Comparison of ENCODE assay signal across 15 mouse cellular contexts in the genomic region with DNA sequence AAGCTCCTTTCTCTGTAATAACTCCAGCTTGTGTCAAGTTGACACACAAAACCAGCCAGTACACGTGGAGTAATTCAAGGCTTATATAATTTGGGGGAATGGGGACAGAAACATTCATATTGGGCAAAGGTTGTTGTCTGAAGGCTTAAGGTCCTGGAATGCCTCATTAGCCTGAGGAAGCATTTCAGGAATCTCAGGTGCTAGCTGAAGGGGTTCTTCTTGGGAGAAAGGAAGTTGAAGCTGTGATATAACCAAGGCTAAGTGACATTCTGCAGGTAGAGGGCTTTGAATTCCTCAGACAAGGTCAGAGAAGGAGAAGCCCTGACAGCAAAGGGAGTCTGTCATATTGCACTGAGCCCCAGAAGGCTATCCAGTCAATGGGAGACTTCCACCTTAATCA.
"Had no signal": no experiment of that assay in that cellular context is flagged by ENCODE, and none has a peak within 500 bp of the region (broad histone marks: within the 10 kb centered on the region; RNA-seq: fewer than 3 reads in every experiment).

No protein-coding gene starts in this region.

- H3K27me3 ChIP-seq: neural tube, embryonic 15.5 days; stomach, embryonic 15.5 days had no signal

- H3K4me3 ChIP-seq: neural tube, embryonic 15.5 days; stomach, embryonic 15.5 days had no signal

- H3K36me3 ChIP-seq: neural tube, embryonic 15.5 days; stomach, embryonic 15.5 days had no signal

- H3K9ac ChIP-seq: neural tube, embryonic 15.5 days; stomach, embryonic 15.5 days had no signal

- DNase-seq: retina, postnatal 1 day; right cerebral cortex, adult 18-20 months; right cerebral cortex, postnatal 14 days; right cerebral cortex, postnatal 25 days; right cerebral cortex, postnatal 4 days; spleen, adult 18-20 months; thymus, adult 18-20 months; thymus, adult 2 months; thymus, postnatal 14 days; thymus, postnatal 25 days; thymus, postnatal 36 days; thymus, postnatal 4 days had no signal

- H3K9me3 ChIP-seq: neural tube, embryonic 15.5 days; stomach, embryonic 15.5 days had no signal

- H3K27ac ChIP-seq: neural tube, embryonic 15.5 days; stomach, embryonic 15.5 days; stomach, postnatal 0 days had no signal

- H3K4me2 ChIP-seq: neural tube, embryonic 15.5 days; stomach, embryonic 15.5 days had no signal

- H3K4me1 ChIP-seq: neural tube, embryonic 15.5 days; stomach, embryonic 15.5 days had no signal
